Mouse (Mus musculus) embryonic stem cell, embryonic (primary cell): Measurements from ENCODE around the gene Il17f.

Experiments used
- CTCF ChIA-PET, 4 experiments: fragments of 300-600 bp in 2 of 4; fragments of 350-600 bp in 2 of 4; sonication (Branson Sonifier 250); formaldehyde crosslinking; loops; one replicate each; lab custom pipeline; 2022; ENCODE audit warnings: inconsistent platforms in 2 of 4; lab: Charles Lee
- POLR2A ChIA-PET, 4 experiments: fragments of 300-600 bp in 2 of 4; fragments of 350-600 bp in 2 of 4; sonication (Branson Sonifier 250); formaldehyde crosslinking; loops; one replicate each; lab custom pipeline; 2022; ENCODE audit warnings: antibody characterized with exemption in 4 of 4, inconsistent platforms in 1 of 4; lab: Charles Lee

Gene Il17f

DNA sequence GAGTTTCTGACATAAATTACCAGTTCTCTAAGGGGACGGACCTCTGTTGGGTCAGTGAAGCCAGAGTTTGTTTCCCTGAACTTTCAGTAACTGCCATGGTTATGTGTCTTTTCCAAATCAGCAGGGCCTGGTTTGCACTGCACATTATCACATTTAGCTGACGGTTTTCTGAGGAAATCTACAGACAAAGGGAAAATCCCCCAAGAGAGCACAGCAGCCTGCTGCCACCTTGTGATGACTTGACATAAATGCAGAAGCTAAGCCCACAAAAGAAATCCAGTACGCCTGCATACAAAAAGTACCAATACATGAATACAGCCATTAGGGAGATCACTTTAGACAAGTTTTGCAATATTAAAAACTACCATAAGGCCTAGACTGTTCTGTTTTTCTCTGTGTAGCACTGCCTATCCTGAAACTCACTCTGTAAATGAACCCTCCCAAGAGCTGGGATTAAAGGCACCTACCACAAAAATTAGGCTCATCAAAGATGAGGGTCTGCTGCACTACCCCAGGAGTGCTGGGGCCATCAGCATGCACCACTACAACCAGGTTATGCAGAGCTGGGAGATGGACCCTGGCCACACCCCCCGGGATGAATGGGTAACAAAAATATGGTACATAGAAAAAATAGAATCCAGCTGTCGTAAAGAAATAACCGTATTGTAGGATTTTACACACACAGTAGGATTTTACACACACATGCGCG lies 11.4 kb upstream of the Il17f start:
- ChIA-PET CTCF (interaction anchor here (0.6 to 3.0 kb wide), 17 partner anchors 9 to 137 kb away, joined by 3 to 26 read pairs (median 3); partner anchors contain the start of gene Il17f (in 1 of the 4)), POLR2A (interaction anchor here (0.6 to 24.2 kb wide), 21 partner anchors 3 to 149 kb away, joined by 3 to 862 read pairs (median 4); partner anchors contain the start of genes Il17f (in 1 of the 4), Mcm3 (in 1 of the 4) and Paqr8 (in 1 of the 4))

DNA sequence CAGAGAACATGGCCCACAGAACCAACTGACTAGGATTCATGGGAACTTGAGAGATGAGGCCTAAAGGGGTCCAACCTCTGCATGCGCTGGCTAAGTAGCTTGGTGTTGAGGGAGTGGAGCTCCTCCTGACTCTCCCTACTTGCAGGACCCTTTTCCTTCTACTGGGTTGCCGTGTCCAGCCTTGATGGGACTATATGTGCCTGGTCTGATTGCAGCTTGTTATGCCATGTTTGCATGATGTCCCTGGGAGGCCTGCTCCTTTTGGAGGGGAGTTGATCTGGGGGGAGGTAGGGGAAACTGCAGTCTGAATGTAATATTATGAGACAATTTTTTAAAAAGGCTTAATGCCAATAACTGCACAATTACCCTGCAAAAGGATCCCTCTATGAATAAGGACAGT lies 10.9 kb upstream of the Il17f start:
- ChIA-PET POLR2A (interaction anchor here (0.6 to 24.2 kb wide), 19 partner anchors 2 to 150 kb away, joined by 3 to 862 read pairs (median 4); partner anchors contain the start of genes Il17f (in 1 of the 4), Mcm3 (in 1 of the 4) and Paqr8 (in 1 of the 4)), CTCF (interaction anchor here (0.6 to 3.0 kb wide), 10 partner anchors 9 to 101 kb away, joined by 3 to 26 read pairs (median 3); no protein-coding TSS in a partner anchor)

DNA sequence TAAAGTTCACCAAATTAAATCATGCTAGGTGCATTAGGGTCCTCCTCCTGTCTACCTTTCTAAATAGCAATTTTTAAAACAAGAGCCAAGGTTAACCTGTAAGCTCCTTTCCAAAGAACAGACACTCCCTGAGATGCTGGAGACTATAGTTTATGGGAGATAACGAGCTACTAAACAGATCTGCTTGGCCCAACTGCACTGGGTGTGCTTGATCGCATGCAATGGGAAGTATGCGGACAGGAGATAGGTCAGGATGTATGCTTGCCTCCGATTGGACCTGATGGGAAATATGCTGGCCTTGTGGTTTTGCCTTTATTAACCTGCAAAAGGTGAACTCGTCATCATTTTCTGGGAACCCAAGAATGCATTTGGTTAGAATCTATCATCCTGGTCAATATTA lies 4.8 kb upstream of the Il17f start:
- ChIA-PET POLR2A (interaction anchor here in 2 of 4 experiments (0.5 to 24.2 kb wide), 12 partner anchors 10 to 262 kb away, joined by 3 to 862 read pairs (median 4); partner anchors contain the start of genes Efhc1 (in 1 of the 2) and Mcm3 (in 1 of the 2)), CTCF (interaction anchor here in 1 of 4 experiments (1.1 kb wide), 1 partner anchor 95 kb away, joined by 5 read pairs; no protein-coding TSS in a partner anchor)

DNA sequence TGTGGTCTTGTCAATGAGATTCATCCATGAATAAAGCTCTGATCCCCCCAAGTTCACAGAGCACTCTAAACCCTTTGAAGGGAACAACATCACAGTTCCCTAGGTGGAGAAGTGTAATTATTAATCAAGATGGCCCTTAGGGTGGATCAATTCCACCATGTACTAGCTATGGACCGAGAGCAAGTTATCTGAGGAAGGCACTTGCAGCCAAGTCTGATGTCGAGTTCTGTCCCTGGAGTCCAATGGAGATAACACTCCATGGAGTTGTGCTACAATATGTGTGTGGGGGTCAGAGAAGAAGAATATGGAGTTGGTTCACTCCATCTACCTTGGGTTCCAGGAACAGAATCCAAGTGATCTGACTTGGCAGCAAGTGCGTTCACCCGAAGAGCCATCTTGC lies 4.3 kb upstream of the Il17f start:
- POLR2A ChIA-PET = interaction anchor here in 2 of 4 experiments (0.7 to 24.2 kb wide), 9 partner anchors 10 to 156 kb away, joined by 3 to 862 read pairs (median 4); partner anchors contain the start of genes Efhc1 (in 1 of the 2) and Mcm3 (in 1 of the 2)
- CTCF ChIA-PET = no interaction called here

DNA sequence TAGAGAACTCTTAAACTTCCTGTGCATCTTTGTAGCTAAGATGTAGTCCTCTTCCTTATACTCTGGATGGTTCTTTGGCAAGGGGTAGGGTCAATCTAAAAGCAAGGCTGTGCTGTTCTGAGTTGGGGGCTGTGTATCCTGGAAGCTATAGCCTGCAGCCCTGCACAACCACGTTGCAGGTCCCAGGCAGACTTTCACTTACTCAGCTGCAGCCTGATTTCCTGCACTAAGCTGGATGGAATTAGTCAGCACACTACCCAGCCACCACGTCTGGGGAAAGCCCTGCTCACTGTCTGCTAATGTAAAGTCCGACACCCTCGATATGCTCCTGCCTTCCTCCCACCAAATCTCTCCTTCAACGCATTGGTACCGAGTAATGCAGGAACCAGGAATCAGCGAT lies 997 bp upstream of the Il17f start:
- POLR2A ChIA-PET = interaction anchor here in 2 of 4 experiments (0.6 to 24.2 kb wide), 8 partner anchors 8 to 109 kb away, joined by 3 to 862 read pairs (median 3); partner anchors contain the start of gene Mcm3 (in 1 of the 2)
- CTCF ChIA-PET = no interaction called here

DNA sequence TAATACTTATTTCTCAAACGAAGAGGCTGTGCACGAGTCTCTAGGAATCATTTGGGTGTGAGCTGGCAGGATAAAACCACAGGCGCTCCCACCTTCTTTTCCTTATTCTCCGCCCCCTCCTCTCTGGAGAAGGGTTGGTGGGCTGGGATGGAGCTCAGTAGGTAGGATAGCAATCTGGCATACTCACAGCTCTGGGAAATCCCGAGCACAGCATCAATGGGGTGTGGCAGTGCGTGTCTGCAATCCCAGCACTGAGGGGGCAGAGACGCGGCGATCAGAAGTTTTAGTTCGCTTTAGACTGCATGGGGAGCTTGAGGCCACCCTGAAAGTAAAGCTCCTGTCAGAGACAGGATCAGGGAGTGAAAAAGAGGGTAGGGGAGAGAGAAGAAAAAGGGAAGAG lies 2.0 kb downstream of the Il17f start:
- CTCF ChIA-PET = interaction anchor here in 2 of 4 experiments (1.0 to 1.3 kb wide), 2 partner anchors 13 to 27 kb away, joined by 3 read pairs; no protein-coding TSS in a partner anchor
- POLR2A ChIA-PET = interaction anchor here (0.6 to 24.2 kb wide), 15 partner anchors 9 to 125 kb away, joined by 3 to 862 read pairs (median 5); partner anchors contain the start of gene Mcm3 (in 1 of the 4)

DNA sequence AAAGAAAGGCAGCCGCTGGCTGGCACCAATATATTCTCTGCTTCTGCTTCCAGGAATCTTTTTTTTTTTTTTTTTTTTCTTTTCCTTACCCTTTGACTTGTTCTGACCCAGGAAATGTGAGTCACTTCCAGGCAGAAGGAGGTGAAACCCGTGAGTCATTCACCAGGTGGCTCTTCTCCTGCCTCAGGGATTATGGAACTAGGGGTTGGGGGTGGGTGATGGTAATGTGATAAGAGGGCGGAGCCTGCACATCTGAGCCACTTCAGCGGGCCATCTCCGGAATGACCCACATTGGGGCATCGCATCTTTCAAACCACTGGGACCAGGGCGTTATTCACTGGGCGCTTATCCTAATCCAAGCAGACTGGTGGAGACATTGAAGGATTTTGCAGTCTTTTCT lies 3.4 kb downstream of the Il17f start:
- POLR2A ChIA-PET = interaction anchor here in 2 of 4 experiments (1.1 to 24.2 kb wide), 3 partner anchors 9 to 22 kb away, joined by 5 to 862 read pairs (median 7); partner anchors contain the start of gene Mcm3 (in 1 of the 2)
- CTCF ChIA-PET = no interaction called here

DNA sequence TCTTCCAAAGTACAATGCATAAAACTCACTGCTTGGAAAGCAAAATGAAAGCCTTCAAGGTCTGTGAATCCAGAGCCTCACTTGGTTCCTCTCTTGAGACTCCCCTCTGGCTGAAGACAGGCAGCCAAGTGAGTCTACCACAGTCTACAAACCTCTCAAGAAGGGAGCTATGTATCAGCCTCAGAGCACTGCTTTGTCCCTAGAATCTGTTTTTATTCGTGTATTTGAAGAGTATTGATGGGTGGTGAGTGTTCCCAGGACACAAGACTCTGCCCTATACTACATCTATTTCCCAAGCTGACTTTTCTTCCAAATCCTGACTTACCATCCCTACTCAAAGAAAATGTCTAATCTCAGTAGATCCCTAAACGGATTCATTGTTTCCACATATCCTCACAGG lies 12.1 kb downstream of the Il17f start:
- POLR2A ChIA-PET = interaction anchor here in 1 of 4 experiments (0.9 to 2.9 kb wide), 3 partner anchors 11 to 17 kb away, joined by 4 to 10 read pairs (median 6); no protein-coding TSS in a partner anchor
- CTCF ChIA-PET = no interaction called here

DNA sequence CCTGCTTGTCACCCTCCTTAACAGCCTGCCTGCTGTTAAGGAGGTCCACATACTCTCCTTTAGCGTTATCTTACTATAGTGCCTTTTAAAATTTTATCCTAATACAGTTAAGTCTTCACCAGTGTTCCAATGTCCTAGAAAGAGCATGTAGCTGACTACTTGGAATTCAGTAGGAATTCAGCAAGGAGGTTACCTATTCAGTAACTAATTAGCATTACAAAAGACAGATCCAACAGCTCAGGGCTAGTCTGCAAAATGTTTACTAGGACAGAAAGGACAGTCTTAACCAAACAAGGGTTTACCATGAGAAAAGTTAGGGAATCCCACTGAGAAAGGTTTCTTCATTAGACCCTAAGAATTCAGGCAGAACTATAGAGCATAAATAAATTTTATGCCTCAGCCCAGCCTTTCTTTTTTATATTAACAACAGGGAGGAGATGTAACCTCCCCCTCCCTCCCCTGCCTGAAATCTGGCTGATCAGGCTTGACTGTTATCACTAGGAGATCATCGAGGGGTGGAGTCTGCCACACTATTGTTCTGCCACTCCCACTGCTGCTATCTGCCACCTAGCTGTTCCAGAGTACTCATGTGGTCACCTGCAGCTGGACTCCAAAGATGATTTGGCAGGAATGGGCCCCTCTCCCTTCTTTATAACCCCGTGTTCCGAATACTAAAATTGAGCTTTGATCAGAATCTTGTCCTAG lies 16.2 kb downstream of the Il17f start:
- CTCF ChIA-PET = interaction anchor here in 1 of 4 experiments (1.5 kb wide), 1 partner anchor 28 kb away, joined by 4 read pairs; no protein-coding TSS in a partner anchor
- POLR2A ChIA-PET = interaction anchor here in 3 of 4 experiments (1.0 to 1.5 kb wide), 4 partner anchors 10 to 43 kb away, joined by 3 to 5 read pairs (median 4); no protein-coding TSS in a partner anchor

DNA sequence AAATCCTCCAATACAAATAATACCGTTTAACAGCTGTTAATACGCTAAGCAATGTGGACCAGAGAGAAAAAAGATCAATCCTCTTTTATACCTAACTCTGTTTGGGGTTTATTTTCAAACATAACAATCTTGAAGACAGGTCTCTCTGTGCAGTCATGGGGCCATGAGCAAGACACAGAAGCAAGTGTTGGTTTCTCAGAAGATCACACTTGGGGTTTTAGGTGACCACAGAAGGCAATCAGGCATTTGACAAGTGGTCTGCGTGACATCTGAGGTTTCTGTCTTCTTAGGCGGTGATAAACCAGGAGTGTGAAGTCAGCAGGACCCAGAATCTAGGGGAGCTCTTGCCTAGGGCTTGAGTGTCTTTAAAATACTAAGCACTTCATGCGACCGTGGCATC lies 23.9 kb downstream of the Il17f start:
- CTCF ChIA-PET = interaction anchor here in 1 of 4 experiments (0.6 kb wide), 1 partner anchor 35 kb away, joined by 3 read pairs; no protein-coding TSS in a partner anchor
- POLR2A ChIA-PET = interaction anchor here in 2 of 4 experiments (0.6 to 1.0 kb wide), 2 partner anchors 13 to 21 kb away, joined by 3 to 4 read pairs; no protein-coding TSS in a partner anchor

DNA sequence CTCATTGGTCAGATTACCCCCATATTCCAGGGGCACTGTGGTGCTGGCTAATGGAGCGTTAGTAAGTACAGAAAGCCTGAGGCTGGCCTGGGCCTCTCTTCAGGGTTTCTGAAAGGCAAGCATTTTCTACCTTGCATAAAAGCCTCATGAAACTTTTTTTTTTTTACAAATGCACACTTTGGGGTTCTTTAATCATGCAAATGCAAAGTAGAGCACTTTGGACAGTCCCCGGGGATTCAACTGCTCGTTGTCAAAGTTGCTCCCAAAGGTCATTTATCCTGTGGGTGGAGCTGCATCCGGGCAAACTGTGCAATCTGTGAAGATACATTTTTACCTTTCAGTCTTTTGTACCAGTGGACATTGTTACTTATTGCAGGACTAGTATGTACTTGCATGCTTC lies 29.0 kb downstream of the Il17f start:
- ChIA-PET CTCF (interaction anchor here in 3 of 4 experiments (0.6 to 1.1 kb wide), 12 partner anchors 19 to 1008 kb away, joined by 3 to 7 read pairs (median 3); partner anchors contain the start of gene Tmem14a (in 1 of the 3)), POLR2A (interaction anchor here in 2 of 4 experiments (0.8 to 1.4 kb wide), 8 partner anchors 22 to 105 kb away, joined by 3 to 4 read pairs (median 4); no protein-coding TSS in a partner anchor)

DNA sequence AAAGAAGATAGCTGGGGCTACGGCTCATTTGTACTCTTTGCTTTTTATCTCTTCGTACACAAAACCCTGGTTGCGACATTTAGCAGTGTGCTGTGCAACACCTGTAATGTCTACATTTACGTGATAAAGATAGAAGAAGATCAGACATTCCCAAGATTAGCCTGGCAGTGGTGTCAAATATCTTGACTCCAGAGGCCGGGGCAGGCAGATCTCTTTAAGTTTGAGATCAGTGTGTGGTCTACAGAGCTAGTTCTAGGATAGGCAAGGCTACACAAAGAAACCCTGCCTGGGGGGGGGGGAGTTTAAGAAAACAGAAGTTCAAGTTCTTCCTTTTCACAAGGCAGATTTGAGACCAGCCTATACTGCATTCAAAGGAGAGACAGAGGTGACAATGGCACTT lies 30.1 kb downstream of the Il17f start:
- CTCF ChIA-PET = interaction anchor here in 2 of 4 experiments (0.6 to 0.7 kb wide), 3 partner anchors 186 to 496 kb away, joined by 3 read pairs; no protein-coding TSS in a partner anchor
- POLR2A ChIA-PET = interaction anchor here (0.6 to 1.5 kb wide), 15 partner anchors 14 to 1074 kb away, joined by 3 to 5 read pairs (median 3); no protein-coding TSS in a partner anchor

DNA sequence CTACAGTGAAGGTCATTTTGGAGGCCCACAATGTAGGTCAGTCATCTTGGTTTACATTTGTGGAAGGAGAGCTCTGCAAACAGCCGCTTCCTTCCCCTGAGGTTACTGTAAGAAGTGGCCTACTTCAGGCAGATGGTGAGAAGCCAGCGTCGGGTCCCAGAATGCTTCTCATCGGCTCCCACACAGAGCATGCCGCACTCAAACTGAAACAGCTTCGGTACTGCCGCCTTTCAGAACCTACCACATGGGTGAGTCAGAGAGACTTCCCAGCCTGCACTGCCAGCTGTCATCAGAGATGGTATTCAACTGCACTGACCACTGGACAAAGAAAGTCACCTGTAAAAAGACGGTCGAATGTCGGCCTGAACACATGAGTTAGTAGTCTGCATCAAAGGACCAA lies 30.6 kb downstream of the Il17f start:
- ChIA-PET CTCF (interaction anchor here in 2 of 4 experiments (0.6 to 0.7 kb wide), 3 partner anchors 187 to 497 kb away, joined by 3 read pairs; no protein-coding TSS in a partner anchor), POLR2A (interaction anchor here (0.6 to 1.5 kb wide), 14 partner anchors 18 to 1075 kb away, joined by 3 to 5 read pairs (median 3); no protein-coding TSS in a partner anchor)

DNA sequence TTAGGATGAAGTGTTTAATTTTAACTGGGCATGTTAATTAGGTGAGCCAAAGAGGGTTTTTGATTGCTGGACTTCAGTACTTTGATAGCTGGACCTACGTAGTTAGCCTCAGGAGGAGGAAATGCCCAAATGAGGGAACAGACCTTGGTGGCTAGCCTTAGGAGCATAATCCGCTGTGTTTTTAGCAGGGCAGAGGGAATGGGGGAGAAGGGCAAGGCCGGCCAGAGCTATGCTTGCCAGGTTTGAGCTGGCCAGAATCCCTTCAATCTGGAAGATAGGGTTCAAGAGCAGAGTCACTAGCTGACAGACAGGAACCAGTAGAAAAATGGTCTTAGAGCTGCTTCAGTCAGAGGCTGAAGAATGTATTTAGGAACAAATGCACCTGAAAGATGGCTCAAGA lies 32.8 kb downstream of the Il17f start:
- POLR2A ChIA-PET = interaction anchor here in 1 of 4 experiments (0.6 to 1.7 kb wide), 3 partner anchors 10 to 92 kb away, joined by 3 to 4 read pairs (median 4); no protein-coding TSS in a partner anchor
- CTCF ChIA-PET = no interaction called here

DNA sequence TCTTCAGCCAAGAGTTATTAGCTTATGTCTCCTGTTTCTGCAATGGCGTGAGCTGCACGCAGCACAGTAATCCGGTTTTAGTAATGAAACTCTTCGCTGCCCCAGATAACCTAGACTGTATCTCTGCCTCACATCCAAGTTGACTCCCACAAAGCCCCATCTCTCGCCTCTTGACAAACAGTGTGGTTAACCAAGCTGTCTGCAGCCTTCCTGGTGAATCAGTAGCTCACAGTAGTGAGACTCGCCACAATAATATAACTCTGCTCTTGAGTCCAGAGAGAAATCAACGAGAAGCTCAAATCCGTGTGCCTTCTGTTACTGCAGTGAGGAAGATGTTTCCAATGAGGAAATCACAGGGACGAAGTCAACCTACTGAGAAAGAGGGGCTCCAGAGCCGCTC lies 36.0 kb downstream of the Il17f start:
- ChIA-PET CTCF (interaction anchor here in 1 of 4 experiments (0.7 kb wide), 1 partner anchor 452 kb away, joined by 4 read pairs; no protein-coding TSS in a partner anchor), POLR2A (interaction anchor here in 2 of 4 experiments (0.5 to 1.4 kb wide), 2 partner anchors 47 to 116 kb away, joined by 3 to 5 read pairs; no protein-coding TSS in a partner anchor)

DNA sequence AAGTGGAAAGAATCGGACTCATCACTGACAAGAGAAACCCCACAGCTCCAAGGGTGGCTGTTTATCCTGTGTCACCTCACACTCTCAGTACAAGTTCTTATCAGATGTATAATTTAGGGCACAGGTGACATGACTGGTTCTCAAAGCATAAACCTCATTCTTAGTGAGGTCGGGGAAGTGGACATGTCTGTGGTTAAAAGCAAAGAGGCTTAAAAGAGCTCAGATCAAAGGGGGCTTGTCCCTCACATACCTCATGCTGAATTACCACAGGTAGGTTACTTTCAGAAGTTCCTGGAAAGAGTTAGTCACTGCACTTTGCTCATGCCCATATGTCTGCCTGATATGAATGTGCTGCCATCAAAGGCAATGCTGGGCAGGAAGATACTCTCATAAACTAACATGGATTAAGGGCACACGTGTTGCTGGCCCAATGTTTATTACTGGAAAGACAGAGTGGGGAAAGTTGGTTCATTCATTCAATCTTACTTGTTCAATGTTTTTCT lies 49.9 kb downstream of the Il17f start:
- ChIA-PET CTCF (no interaction called here), POLR2A (interaction anchor here in 1 of 4 experiments (0.5 to 1.6 kb wide), 2 partner anchors 16 to 62 kb away, joined by 3 read pairs; no protein-coding TSS in a partner anchor)

DNA sequence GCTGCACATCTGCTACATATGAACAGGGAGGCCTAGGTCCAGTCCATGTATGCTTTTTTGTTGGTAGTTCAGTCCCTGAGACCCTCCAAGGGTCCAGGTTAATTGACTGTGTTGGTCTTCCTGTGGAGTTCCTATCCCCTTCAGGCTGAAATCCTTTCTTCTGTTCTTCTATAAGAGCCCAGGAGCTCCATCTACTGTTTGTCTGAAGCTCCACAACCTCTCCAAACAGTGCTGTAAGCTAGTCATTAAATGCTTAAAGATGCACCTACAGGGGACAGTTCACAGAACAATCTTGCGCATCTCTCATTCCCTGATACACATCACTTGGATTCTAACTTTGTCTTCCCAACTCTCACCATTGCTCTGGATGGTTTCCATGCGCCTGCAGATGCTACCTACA lies 51.9 kb downstream of the Il17f start:
- CTCF ChIA-PET = interaction anchor here in 1 of 4 experiments (1.8 kb wide), 1 partner anchor 38 kb away, joined by 9 read pairs; no protein-coding TSS in a partner anchor
- POLR2A ChIA-PET = interaction anchor here in 1 of 4 experiments (1.1 kb wide), 1 partner anchor 26 kb away, joined by 3 read pairs; no protein-coding TSS in a partner anchor
